Mouse (Mus musculus) forebrain, embryonic 12.5 days (tissue): Measurements from ENCODE around the gene Fancd2os. TPM values are rescaled to one million over a fixed set of nuclear protein-coding genes. Genes with fewer than 3 reads are reported as not detected.
A peak's percentile ranks its signal among the peaks of the same experiment; 100 is the strongest.

ENCODE experiments used
- ATAC-seq: fragments of 200-750 bp; cut with Nextera tagmentation; 2 replicates; pipeline ENCODE4 v1.8.0; 2017; ENCODE audit warnings: moderate TSS enrichment; ENCODE audit not compliant: low FRiP score
- H3K27ac ChIP-seq: fragments of 300-500 bp; sonication (generic); 2 replicates; pipeline ENCODE4 v1.5.1; 2016; ENCODE audit warnings: mild to moderate bottlenecking
- H3K27me3 ChIP-seq: fragments of 300-500 bp; sonication (generic); 2 replicates; pipeline ENCODE4 v1.6.1; 2016; ENCODE audit warnings: mild to moderate bottlenecking
- H3K36me3 ChIP-seq: fragments of 300-500 bp; sonication (generic); replicated peaks from 2 replicates; pipeline ENCODE4 v1.6.1; 2016; ENCODE audit warnings: mild to moderate bottlenecking
- H3K4me1 ChIP-seq: fragments of 300-500 bp; sonication (generic); 2 replicates; pipeline ENCODE4 v1.6.1; 2016
- H3K4me2 ChIP-seq: fragments of 300-500 bp; sonication (generic); 2 replicates; pipeline ENCODE4 v1.6.1; 2016; ENCODE audit warnings: mild to moderate bottlenecking, moderate library complexity
- H3K4me3 ChIP-seq: fragments of 300-500 bp; sonication (generic); replicated peaks from 2 replicates; pipeline ENCODE4 v1.5.1; 2016; ENCODE audit warnings: mild to moderate bottlenecking
- H3K9ac ChIP-seq: fragments of 300-500 bp; sonication (generic); 2 replicates; pipeline ENCODE4 v1.6.1; 2016; ENCODE audit warnings: mild to moderate bottlenecking
- H3K9me3 ChIP-seq: fragments of 300-500 bp; sonication (generic); 2 replicates; pipeline ENCODE4 v1.6.1; 2016
- WGBS: fragments of 180-500 bp; shearing (Covaris S2); methylation state at CpG from one replicate; pipeline ENCODE4 v1.1.7; 2016; 5-methylcytosine and 5-hydroxymethylcytosine counted together
- polyA plus RNA-seq: library from polyadenylated mRNA; unstranded; fragments of >200 nt; fragmentation: Nextera tagmentation; extraction: Ambion mirVana; gene quantifications from 2 replicates; pipeline ENCODE4 v1.2.1, GENCODE M21; 2016

Fancd2os gene
- 0.28 and 0.35 TPM in 2 replicates for polyA plus RNA-seq

DNA sequence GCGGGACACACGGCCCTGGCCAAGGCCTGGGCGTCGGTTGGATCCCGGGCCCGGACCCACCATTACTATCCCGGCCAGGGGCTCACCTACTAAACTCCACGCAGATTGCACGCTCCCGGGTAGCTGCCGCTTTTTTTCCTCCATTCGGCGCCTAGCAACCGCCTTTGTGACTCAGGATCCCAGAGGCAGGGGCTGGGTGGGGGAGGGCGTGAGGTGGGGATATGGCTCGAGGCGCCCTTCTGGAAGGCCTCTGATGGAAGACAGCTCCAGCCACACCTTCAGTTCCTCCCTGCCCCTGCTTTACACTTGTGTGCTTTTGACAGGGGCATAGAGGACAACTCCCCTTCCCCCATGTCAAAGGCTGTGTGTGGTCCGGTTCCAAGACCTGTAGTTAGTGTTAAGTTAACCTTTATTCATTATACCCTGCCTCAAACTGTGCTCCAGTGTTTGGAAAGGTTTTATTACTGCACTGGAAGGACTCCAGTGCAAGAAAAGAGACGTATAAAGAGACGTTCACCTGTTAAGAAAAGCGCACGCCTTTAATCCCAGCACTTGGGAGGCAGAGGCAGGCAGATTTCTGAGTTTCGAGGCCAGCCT, at the start of gene Fancd2os:
Gene Fancd2os (minus strand): TSS at position 173 of the 597 bp plus-strand sequence.
- H3K27ac ChIP-seq: no peak within 1 kb of the TSS
- ATAC-seq: no peak
- 0 out of 2 replicates have a peak within 1 kb of the TSS, but pooled peaks have one; percentile 33 for H3K9ac ChIP-seq
- H3K9me3 ChIP-seq: no peaks in the 10 kb centered on the region
- peaks cover 13% of the 10 kb centered on the region for H3K4me1 ChIP-seq
- no peak within 1 kb of the TSS for H3K4me3 ChIP-seq
- H3K4me2 ChIP-seq: peak within 1 kb of the TSS; percentile 29
- no peaks in the 10 kb centered on the region for H3K27me3 ChIP-seq
- WGBS: 38% methylated on average over 23 of the region's 23 CpGs
- H3K36me3 ChIP-seq: 0 out of 2 replicates have a peak, but pooled peaks cover 2% of the 10 kb centered on the region

DNA sequence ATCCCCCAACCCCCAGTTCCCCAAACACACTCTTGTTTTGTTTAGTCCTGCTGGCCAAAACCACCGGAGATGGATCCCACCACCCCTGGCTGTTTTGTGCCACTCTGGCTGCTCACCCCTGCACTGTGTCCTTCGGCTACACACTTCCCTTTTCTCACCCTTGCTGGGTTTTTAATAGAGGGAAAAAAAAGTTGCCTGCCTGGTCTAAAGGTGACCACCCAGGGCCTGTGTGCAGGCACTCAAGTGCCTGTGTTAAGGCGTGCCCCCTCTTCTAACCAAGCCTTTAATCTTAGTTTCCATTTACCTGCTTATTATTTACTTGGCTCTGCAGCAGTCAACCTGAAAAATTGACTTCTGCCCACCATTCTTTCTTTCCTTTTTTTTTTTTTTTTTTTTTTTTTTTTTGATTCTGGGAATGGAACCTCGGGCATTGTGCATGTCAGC, 49.7 kb upstream of the Fancd2os start:
- Histone ChIP-seq H3K4me1 (no peaks in the 10 kb centered on the region), H3K4me2 (no peak overlapping the region), H3K36me3 (no peaks in the 10 kb centered on the region), H3K9ac (no peak overlapping the region), H3K27ac (no peak overlapping the region), H3K27me3 (no peaks in the 10 kb centered on the region), H3K9me3 (no peaks in the 10 kb centered on the region), H3K4me3 (no peak overlapping the region)
- 79% methylated on average over 4 of the region's 4 CpGs for WGBS
- ATAC-seq: no peak

DNA sequence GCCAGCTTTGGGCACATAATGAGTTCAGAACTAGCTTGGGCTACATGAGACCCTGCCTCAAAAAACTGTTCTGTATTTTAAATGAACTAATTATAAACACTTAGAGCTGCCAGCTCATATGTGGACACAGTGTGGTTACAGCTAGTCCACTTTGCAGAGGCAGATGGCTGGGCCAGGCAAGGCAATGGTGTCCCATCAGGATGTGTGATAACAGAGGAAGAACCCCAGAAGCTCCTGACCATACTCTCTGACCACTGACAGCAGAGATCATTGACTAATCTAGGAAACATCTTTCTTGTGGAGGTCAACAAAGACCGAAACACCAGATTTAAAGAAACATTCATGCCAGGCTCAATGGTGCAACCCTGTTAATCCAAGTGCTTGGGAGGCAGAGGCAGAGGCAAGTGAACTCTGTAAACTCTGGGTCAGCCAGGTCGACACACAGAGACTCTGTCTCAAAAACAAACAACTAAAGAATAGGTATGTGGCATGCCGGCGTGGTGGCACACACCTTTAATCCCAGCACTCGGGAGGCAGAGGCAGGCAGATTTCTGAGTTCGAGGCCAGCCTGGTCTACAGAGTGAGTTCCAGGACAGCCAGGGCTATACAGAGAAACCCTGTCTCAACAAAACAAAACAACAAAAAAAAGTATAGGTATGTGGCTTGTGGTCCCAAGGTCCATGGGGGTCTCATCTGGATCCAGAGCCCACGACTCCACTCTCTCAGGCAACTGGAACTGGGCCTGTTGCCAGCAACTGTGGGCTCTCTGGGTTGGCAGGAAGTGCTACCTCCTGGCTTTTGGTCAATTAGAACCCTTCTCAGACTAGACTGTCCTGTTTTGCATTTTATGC, 49.1 kb upstream of the Fancd2os start:
- no peaks in the 10 kb centered on the region for H3K4me1 ChIP-seq
- 83% methylated on average over 7 of the region's 7 CpGs for WGBS
- no peak overlapping the region for H3K9ac ChIP-seq
- H3K27ac ChIP-seq: no peak overlapping the region
- H3K9me3 ChIP-seq: no peaks in the 10 kb centered on the region
- H3K4me2 ChIP-seq: no peak overlapping the region
- H3K27me3 ChIP-seq: no peaks in the 10 kb centered on the region
- no peaks in the 10 kb centered on the region for H3K36me3 ChIP-seq
- no peak for ATAC-seq
- no peak overlapping the region for H3K4me3 ChIP-seq

DNA sequence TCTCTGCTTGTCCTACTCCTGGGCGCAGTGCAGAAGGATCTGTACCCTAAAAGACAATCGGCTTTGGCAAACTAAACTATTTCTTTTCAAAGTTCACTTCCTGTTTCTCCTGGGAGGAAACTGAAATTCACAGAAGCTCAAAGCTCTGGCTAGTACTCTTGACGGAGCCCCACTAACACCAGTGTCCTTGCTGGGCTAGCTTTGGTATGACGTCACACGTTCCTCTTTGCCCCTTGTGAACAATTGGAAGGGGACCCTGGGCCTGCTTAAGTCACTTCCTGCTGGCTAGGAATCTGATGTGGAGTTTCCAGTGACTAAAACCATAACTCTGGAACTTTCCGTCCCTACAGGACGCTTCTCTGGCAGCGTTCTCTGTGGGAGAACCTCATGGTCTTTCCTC, 44.3 kb upstream of the Fancd2os start:
- Histone ChIP-seq H3K9ac (no peak overlapping the region), H3K27me3 (no peaks in the 10 kb centered on the region), H3K9me3 (no peaks in the 10 kb centered on the region), H3K4me1 (no peaks in the 10 kb centered on the region), H3K27ac (no peak overlapping the region), H3K4me3 (no peak overlapping the region), H3K36me3 (no peaks in the 10 kb centered on the region), H3K4me2 (no peak overlapping the region)
- 87% methylated on average over 8 of the region's 8 CpGs for WGBS
- ATAC-seq: no peak

DNA sequence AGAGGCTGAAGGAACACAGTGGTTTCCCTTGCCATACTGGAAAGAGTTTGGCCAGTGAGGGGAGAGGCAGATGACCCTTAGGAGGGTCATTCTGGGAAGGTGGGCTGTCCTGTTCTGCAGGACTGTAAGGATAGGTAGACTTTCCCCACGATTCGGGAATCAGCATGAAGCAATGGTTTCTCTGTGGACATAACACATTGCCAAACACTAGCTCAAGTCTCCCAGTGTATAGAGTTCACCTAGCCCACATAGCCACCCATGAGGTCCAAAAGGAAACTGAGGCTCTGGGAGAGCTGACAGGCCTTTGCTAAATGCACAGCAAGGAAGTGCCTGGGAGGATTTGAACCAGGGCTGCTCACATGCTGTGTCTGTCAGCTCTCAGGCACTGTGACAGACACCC, 43.5 kb upstream of the Fancd2os start:
- Histone ChIP-seq H3K4me3 (no peak overlapping the region), H3K4me2 (no peak overlapping the region), H3K27me3 (no peaks in the 10 kb centered on the region), H3K36me3 (no peaks in the 10 kb centered on the region), H3K9ac (no peak overlapping the region), H3K9me3 (no peaks in the 10 kb centered on the region), H3K4me1 (no peaks in the 10 kb centered on the region), H3K27ac (no peak overlapping the region)
- 91% methylated on average over 2 of the region's 2 CpGs for WGBS
- no peak for ATAC-seq

- Histone ChIP-seq H3K4me1 (peaks cover 4% of the 10 kb centered on the region), H3K9ac (no peak overlapping the region), H3K4me2 (no peak overlapping the region), H3K9me3 (no peaks in the 10 kb centered on the region), H3K27me3 (no peaks in the 10 kb centered on the region), H3K27ac (no peak overlapping the region), H3K36me3 (no peaks in the 10 kb centered on the region), H3K4me3 (no peak overlapping the region)
- ATAC-seq: no peak
- WGBS: 85% methylated on average over 4 of the region's 4 CpGs
Measured at GRCm38 (mm10) chr6:113643021-113643420, 42.5 kb upstream of the Fancd2os start.

DNA sequence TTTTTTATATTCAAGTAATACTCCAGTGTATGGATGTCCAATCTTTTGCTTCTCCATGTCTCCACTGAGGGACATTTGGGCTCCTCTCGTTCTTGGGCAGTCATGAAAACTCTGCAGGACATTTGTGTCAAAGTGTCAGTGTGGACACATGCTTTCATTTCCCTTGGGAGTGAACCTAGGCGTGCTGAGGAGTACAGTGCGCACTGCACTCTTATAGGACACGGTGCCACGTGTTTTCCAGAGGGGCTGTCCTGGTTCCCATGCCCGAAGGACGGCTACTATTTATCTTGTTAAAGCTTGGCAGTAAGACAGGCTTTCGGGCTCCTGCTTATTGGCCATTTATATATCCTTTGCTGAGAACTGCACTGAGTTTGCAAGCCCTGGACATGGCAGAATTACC, 42.1 kb upstream of the Fancd2os start:
- Histone ChIP-seq H3K27ac (no peak overlapping the region), H3K9me3 (no peaks in the 10 kb centered on the region), H3K27me3 (no peaks in the 10 kb centered on the region), H3K9ac (no peak overlapping the region), H3K4me3 (no peak overlapping the region), H3K4me2 (no peak overlapping the region), H3K4me1 (peaks cover 4% of the 10 kb centered on the region), H3K36me3 (no peaks in the 10 kb centered on the region)
- ATAC-seq: no peak
- WGBS: 89% methylated on average over 8 of the region's 8 CpGs

- Histone ChIP-seq H3K36me3 (no peaks in the 10 kb centered on the region), H3K4me1 (peaks cover 4% of the 10 kb centered on the region), H3K4me2 (no peak overlapping the region), H3K27me3 (no peaks in the 10 kb centered on the region), H3K27ac (no peak overlapping the region), H3K4me3 (no peak overlapping the region), H3K9me3 (no peaks in the 10 kb centered on the region), H3K9ac (no peak overlapping the region)
- WGBS: 85% methylated on average over 4 of the region's 4 CpGs
- ATAC-seq: no peak
Measured at GRCm38 (mm10) chr6:113639201-113639600, 38.7 kb upstream of the Fancd2os start.

GRCm38 (mm10) chr6:113638302-113639040, 38.0 kb upstream of the Fancd2os start, which contains the start of gene Irak2:
TSS of gene Irak2 (plus strand) at chr6:113638467.
- Histone ChIP-seq H3K36me3 (no peaks in the 10 kb centered on the region), H3K4me2 (peak within 1 kb of the TSS; percentile 71)
- ATAC-seq: peak; percentile 91

GRCm38 (mm10) chr6:113632863-113633262, 32.3 kb upstream of the Fancd2os start:
- Histone ChIP-seq H3K27me3 (no peaks in the 10 kb centered on the region), H3K9ac (no peak overlapping the region), H3K4me3 (no peak overlapping the region), H3K4me2 (no peak overlapping the region), H3K4me1 (no peaks in the 10 kb centered on the region), H3K36me3 (peaks cover 50% of the 10 kb centered on the region), H3K27ac (no peak overlapping the region), H3K9me3 (no peaks in the 10 kb centered on the region)
- WGBS: 93% methylated on average over 4 of the region's 4 CpGs
- ATAC-seq: no peak

More at GRCm38 (mm10) chr6:113638302-113639040, 38.0 kb upstream of the Fancd2os start, which contains the start of gene Irak2:
- WGBS: 10% methylated on average over 37 of the region's 37 CpGs
- Histone ChIP-seq H3K27me3 (no peaks in the 10 kb centered on the region), H3K27ac (no peak within 1 kb of the TSS), H3K4me3 (peak within 1 kb of the TSS; percentile 49), H3K4me1 (peaks cover 4% of the 10 kb centered on the region), H3K9ac (peak within 1 kb of the TSS; percentile 56), H3K9me3 (no peaks in the 10 kb centered on the region)

DNA sequence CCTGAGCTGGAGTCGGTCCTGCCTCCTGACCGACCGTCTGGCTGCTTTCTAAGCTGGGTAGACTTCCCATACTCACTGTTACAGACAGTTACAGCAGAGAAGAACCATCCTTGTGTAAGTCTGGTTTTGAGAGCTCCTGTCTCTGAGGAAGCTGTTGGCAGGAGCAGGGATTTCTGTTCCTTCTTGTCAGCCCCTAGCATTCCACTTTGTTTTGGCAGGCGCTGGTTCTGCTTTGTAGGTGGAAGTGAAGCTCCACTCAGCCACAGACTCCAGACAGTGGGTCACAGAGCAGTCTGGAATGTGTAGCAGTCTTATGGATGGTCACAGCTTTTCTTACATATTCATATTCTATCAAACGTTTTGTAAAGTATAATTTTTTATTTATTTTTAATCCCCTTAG, 29.8 kb upstream of the Fancd2os start:
- H3K9me3 ChIP-seq: no peaks in the 10 kb centered on the region
- no peak for ATAC-seq
- H3K9ac ChIP-seq: no peak overlapping the region
- 82% methylated on average over 5 of the region's 5 CpGs for WGBS
- H3K27ac ChIP-seq: no peak overlapping the region
- H3K4me3 ChIP-seq: no peak overlapping the region
- H3K36me3 ChIP-seq: peaks cover 61% of the 10 kb centered on the region
- no peak overlapping the region for H3K4me2 ChIP-seq
- no peaks in the 10 kb centered on the region for H3K27me3 ChIP-seq
- peaks cover 11% of the 10 kb centered on the region for H3K4me1 ChIP-seq
